ENCODE assay signal across 14 mouse cellular contexts in the genomic region with DNA sequence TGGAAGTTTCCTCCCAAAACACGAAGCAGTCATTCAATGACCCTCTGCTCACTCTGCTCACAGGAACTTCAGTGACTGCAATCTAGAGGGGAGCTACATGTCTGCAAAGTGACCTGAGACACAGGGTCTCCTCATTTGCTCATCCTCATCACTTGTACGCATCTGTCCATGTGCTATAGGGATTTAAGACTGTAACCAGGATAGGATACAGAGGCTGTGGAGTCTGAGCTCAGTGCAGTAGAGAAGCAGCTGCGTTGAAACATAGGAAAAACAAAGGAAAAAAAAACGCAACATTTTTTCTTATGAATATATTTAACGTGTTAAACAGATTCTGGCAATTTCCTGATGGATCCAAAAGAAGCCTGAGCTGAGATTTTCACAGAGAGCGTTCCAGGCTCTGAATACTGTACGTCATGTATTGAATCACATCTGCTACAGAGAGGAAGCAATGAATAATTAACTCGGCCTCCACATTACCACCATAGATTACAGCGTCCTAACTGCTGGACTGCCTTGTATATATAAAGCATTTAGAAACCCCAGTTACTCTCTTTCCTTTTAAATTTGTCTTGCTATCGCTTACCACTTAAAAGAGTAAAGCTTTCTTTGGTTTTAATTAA.
A peak's percentile ranks its signal among the peaks of the same experiment; 100 is the strongest.
DNase-seq lines count a peak whose midpoint lies in the region; ATAC-seq lines count a peak whose summit lies in the region.
"Had no signal": no experiment of that assay in that cellular context is flagged by ENCODE, and none has a peak within 500 bp of the region (broad histone marks: within the 10 kb centered on the region; RNA-seq: fewer than 3 reads in every experiment).

No protein-coding gene starts in this region.

- no peak overlapping the region for H3K9ac ChIP-seq in neural tube, embryonic 14.5 days (replicated peaks; ENCODE audit: low read depth, low read length)
- H3K9ac ChIP-seq: embryonic facial prominence, embryonic 15.5 days; liver, embryonic 12.5 days had no signal

- no peaks in the 10 kb centered on the region for H3K36me3 ChIP-seq in neural tube, embryonic 14.5 days (ENCODE audit: control insufficient read depth, insufficient read depth, low read length)
- no peaks in the 10 kb centered on the region for H3K36me3 ChIP-seq in heart, embryonic 10.5 days
- H3K36me3 ChIP-seq: embryonic facial prominence, embryonic 15.5 days; liver, embryonic 12.5 days had no signal

- no peak overlapping the region for H3K4me3 ChIP-seq in neural tube, embryonic 14.5 days (ENCODE audit: low read depth, low read length)
- no peak overlapping the region for H3K4me3 ChIP-seq in heart, embryonic 10.5 days
- H3K4me3 ChIP-seq: embryonic facial prominence, embryonic 15.5 days; liver, embryonic 12.5 days had no signal

- H3K9me3 ChIP-seq in neural tube, embryonic 14.5 days (ENCODE audit: control insufficient read depth, low read length), result no peaks in the 10 kb centered on the region
- no peaks in the 10 kb centered on the region for H3K9me3 ChIP-seq in heart, embryonic 10.5 days
- H3K9me3 ChIP-seq: embryonic facial prominence, embryonic 15.5 days; liver, embryonic 12.5 days had no signal

- H3K27me3 ChIP-seq in neural tube, embryonic 14.5 days (ENCODE audit: control insufficient read depth, insufficient read depth, low read length), result no peaks in the 10 kb centered on the region
- no peaks in the 10 kb centered on the region for H3K27me3 ChIP-seq in heart, embryonic 10.5 days (ENCODE audit: insufficient read depth, poor library complexity, severe bottlenecking)
- H3K27me3 ChIP-seq: embryonic facial prominence, embryonic 15.5 days; liver, embryonic 12.5 days had no signal

- no peak overlapping the region for H3K27ac ChIP-seq in neural tube, embryonic 14.5 days (ENCODE audit: low read depth, low read length)
- no peak overlapping the region for H3K27ac ChIP-seq in heart, embryonic 10.5 days
- H3K27ac ChIP-seq: embryonic facial prominence, embryonic 15.5 days; liver, embryonic 12.5 days had no signal

- no peak overlapping the region for H3K4me2 ChIP-seq in neural tube, embryonic 14.5 days (ENCODE audit: low read depth, low read length)
- H3K4me2 ChIP-seq: embryonic facial prominence, embryonic 15.5 days; liver, embryonic 12.5 days had no signal

- peak; percentile 91 for ATAC-seq in neural tube, embryonic 14.5 days (ENCODE audit: low read depth)
- ATAC-seq: liver, embryonic 12.5 days had no signal

- H3K4me1 ChIP-seq in neural tube, embryonic 14.5 days (ENCODE audit: control insufficient read depth, insufficient read depth, low read length), result no peaks in the 10 kb centered on the region
- no peaks in the 10 kb centered on the region for H3K4me1 ChIP-seq in heart, embryonic 10.5 days
- H3K4me1 ChIP-seq: embryonic facial prominence, embryonic 15.5 days; liver, embryonic 12.5 days had no signal

- peak; percentile 17 to 66 for DNase-seq in frontal cortex, adult 2 months (ENCODE audit: extremely low spot score in 1 of 2, low spot score in 1 of 2)
- DNase-seq in frontal cortex, postnatal 14 days (ENCODE audit: low spot score in 2 of 2), result no peak
- DNase-seq in right cerebral cortex, adult 18-20 months, result peak; percentile 42
- no peak for DNase-seq in right cerebral cortex, postnatal 25 days
- DNase-seq in layer of hippocampus, adult 9-10 months (ENCODE audit: low spot score), result peak; percentile 13
- DNase-seq in liver, result no peak
- no peak for DNase-seq in heart, embryonic 10.5 days (ENCODE audit: low spot score)
- DNase-seq: adrenal gland, postnatal 25 days; cerebellum, adult 8-10 months; heart, postnatal 36 days; kidney, postnatal 25 days had no signal

- 48% methylated on average over 10 of the region's 10 CpGs for WGBS in neural tube, embryonic 14.5 days
- WGBS in heart, embryonic 10.5 days, result 76% methylated on average over 10 of the region's 10 CpGs

Comparison
In these comparisons a context has a peak if more than half of its experiments do, and no peak if none do; other contexts are left out.
1. DNase-seq: peak in frontal cortex, adult 2 months (2 of 2), right cerebral cortex, adult 18-20 months (single experiment) and layer of hippocampus, adult 9-10 months (single experiment); none in frontal cortex, postnatal 14 days (0 of 2), right cerebral cortex, postnatal 25 days (single experiment), liver (single experiment) and heart, embryonic 10.5 days (single experiment).